Mouse (Mus musculus) adipose tissue, adult 10 weeks (tissue): ENCODE measurements around the gene Gdnf. TPM values are rescaled to one million over a fixed set of nuclear protein-coding genes. Genes with fewer than 3 reads are reported as not detected.

Experiments
- polyA plus RNA-seq: library from polyadenylated mRNA; stranded (reverse); fragments of 350-450 nt; fragmentation: Illumina TruSeq; extraction: RNeasy Lipid Tissue Mini Kit (QIAGEN cat#74804); gene quantifications from one replicate; pipeline ENCODE4 v1.2.3, GENCODE M21; 2014; ENCODE audit warnings: low read depth, low replicate concordance

Gdnf gene
- polyA plus RNA-seq = 0.94 TPM

GRCm38 (mm10) chr15:7810556-7811252 lies at the start of gene Gdnf:
TSS of gene Gdnf (plus strand) at chr15:7810846.

